Mouse (Mus musculus): ENCODE data around the gene Extl1. TPM values are rescaled to one million over a fixed set of nuclear protein-coding genes. Genes with fewer than 3 reads are reported as not detected.
A peak's percentile ranks its signal among the peaks of the same experiment; 100 is the strongest.

The Extl1 gene
- polyA plus RNA-seq, 1 experiment from 2014 or later, result 2.1 TPM

DNA sequence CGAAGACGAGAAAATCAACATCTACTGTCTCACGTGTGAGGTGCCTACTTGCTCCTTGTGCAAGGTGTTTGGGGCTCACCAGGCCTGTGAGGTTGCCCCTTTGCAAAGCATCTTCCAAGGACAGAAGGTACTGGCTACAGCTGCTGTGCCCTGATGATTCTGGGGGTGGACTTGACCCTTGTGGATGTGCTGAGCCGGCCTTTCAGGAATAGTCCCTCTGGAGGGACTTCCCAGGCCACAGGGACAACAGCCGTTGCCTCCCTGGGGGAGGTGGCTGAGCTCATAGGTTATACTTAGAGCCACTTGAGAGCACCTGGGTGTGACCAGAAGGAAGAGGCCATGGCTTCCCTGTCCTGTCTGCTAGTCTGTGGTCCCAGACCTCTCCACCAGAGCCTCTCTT, 64.0 kb downstream of the Extl1 start:
- Histone ChIP-seq H3K9me3 (ENCODE audit: control insufficient read depth, low read length) (no peaks in the 10 kb centered on the region), H3K4me2 (replicated peaks; ENCODE audit: low read depth) (no peak overlapping the region), H3K36me3 (ENCODE audit: control insufficient read depth, insufficient read depth, low read length) (no peaks in the 10 kb centered on the region), H3K27me3 (ENCODE audit: control insufficient read depth, insufficient read depth, low read length) (no peaks in the 10 kb centered on the region), H3K4me1 (replicated peaks; ENCODE audit: control insufficient read depth, insufficient read depth) (no peaks in the 10 kb centered on the region), H3K9ac (ENCODE audit: low read length) (no peak overlapping the region), H3K27ac (replicated peaks) (no peak overlapping the region), H3K4me3 (ENCODE audit: low read depth, low read length) (no peak overlapping the region)
- no peak for ATAC-seq (ENCODE audit: low FRiP score, low TSS enrichment)
- WGBS, result 71% methylated on average over 5 of the region's 5 CpGs
- DNase-seq (ENCODE audit: low spot score), result no peak
- TF ChIP-seq CTCF (IDR thresholded peaks at IDR 0.05; ENCODE audit: low read depth), result no peak
- TF ChIP-seq EP300 (optimal IDR thresholded peaks at IDR 0.05), result no peak

DNA sequence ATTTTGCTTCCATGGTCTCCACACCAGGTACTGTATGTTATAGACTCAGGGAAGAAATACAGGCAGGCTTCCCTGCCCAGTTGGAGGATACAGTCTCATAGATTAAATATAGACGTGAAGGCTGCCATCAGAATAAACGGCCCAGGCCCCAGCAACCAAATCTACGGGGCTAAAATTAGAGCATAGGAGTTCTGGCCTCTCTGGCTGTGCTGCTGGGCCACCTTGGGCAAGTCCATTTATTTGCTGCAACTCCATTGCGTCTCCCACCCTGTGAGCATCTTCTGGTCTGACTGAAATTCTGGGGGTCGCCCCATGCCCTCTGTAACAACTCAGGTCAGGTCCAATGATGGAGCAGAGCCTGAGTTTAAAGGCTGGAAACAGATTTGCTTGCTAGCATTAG, 64.6 kb downstream of the Extl1 start:
- H3K4me3 ChIP-seq (ENCODE audit: low read depth, low read length), result no peak overlapping the region
- ATAC-seq (ENCODE audit: low FRiP score, low TSS enrichment), result no peak
- no peak for TF ChIP-seq EP300 (optimal IDR thresholded peaks at IDR 0.05)
- TF ChIP-seq CTCF (IDR thresholded peaks at IDR 0.05; ENCODE audit: low read depth), result no peak
- H3K27me3 ChIP-seq (ENCODE audit: control insufficient read depth, insufficient read depth, low read length), result no peaks in the 10 kb centered on the region
- H3K9me3 ChIP-seq (ENCODE audit: control insufficient read depth, low read length), result no peaks in the 10 kb centered on the region
- H3K4me2 ChIP-seq (replicated peaks; ENCODE audit: low read depth), result no peak overlapping the region
- no peaks in the 10 kb centered on the region for H3K36me3 ChIP-seq (ENCODE audit: control insufficient read depth, insufficient read depth, low read length)
- 77% methylated on average over 5 of the region's 5 CpGs for WGBS
- H3K4me1 ChIP-seq (replicated peaks; ENCODE audit: control insufficient read depth, insufficient read depth), result no peaks in the 10 kb centered on the region
- no peak for DNase-seq (ENCODE audit: low spot score)
- no peak overlapping the region for H3K27ac ChIP-seq (replicated peaks)
- H3K9ac ChIP-seq (ENCODE audit: low read length), result no peak overlapping the region

DNA sequence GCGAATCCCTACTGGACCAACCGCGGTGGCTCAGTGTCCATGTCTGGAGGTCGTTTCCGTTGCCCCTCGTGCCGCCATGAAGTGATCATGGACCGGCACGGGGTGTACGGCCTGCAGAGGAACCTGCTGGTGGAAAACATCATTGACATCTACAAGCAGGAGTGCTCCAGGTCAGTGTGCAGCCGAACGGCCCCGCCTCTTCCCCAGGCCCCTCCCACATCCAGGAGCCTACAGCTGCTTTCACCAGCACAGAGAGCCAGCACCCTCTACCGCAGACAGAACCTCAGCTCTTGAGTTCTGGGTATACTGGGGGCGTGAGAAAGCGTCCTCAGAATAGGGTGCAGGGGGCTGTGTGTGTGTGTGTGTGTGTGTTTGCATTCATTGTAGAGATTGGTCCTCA, 67.3 kb downstream of the Extl1 start:
- 39% methylated on average over 16 of the region's 16 CpGs for WGBS
- Histone ChIP-seq H3K36me3 (ENCODE audit: control insufficient read depth, insufficient read depth, low read length) (no peaks in the 10 kb centered on the region), H3K9me3 (ENCODE audit: control insufficient read depth, low read length) (no peaks in the 10 kb centered on the region), H3K27me3 (ENCODE audit: control insufficient read depth, insufficient read depth, low read length) (no peaks in the 10 kb centered on the region), H3K4me1 (replicated peaks; ENCODE audit: control insufficient read depth, insufficient read depth) (no peaks in the 10 kb centered on the region), H3K4me3 (ENCODE audit: low read depth, low read length) (no peak overlapping the region), H3K27ac (replicated peaks) (no peak overlapping the region), H3K4me2 (replicated peaks; ENCODE audit: low read depth) (no peak overlapping the region), H3K9ac (ENCODE audit: low read length) (no peak overlapping the region)
- peak; percentile 65 for DNase-seq (ENCODE audit: low spot score)
- TF ChIP-seq CTCF (IDR thresholded peaks at IDR 0.05; ENCODE audit: low read depth) (no peak), EP300 (optimal IDR thresholded peaks at IDR 0.05) (no peak)
- peak; percentile 57; the same call in 1 of the 2 replicates for ATAC-seq (ENCODE audit: low FRiP score, low TSS enrichment)

DNA sequence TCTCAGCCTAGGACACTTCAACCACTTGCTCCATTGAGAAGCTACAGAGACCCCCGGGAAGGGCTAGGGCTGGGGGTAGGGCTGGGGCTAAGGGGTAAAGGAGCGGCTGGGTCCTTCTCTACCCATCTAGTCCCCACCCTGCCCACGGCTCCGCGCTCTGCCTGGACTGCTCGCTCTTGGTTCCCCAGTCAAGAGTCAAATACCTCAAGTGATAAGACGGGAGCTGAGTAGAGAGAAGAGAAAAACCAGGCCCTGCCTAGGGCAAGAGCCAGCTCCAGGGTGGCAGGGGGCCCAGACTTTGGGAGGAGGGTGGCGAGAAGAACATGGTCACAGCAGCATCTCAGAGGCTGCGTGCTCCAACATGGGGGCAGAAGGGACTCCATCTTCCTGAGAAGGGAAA, 68.2 kb downstream of the Extl1 start:
- Histone ChIP-seq H3K4me1 (replicated peaks; ENCODE audit: control insufficient read depth, insufficient read depth) (no peaks in the 10 kb centered on the region), H3K9ac (ENCODE audit: low read length) (no peak overlapping the region), H3K4me2 (replicated peaks; ENCODE audit: low read depth) (no peak overlapping the region), H3K27ac (replicated peaks) (no peak overlapping the region), H3K27me3 (ENCODE audit: control insufficient read depth, insufficient read depth, low read length) (no peaks in the 10 kb centered on the region), H3K9me3 (ENCODE audit: control insufficient read depth, low read length) (no peaks in the 10 kb centered on the region), H3K4me3 (ENCODE audit: low read depth, low read length) (no peak overlapping the region), H3K36me3 (ENCODE audit: control insufficient read depth, insufficient read depth, low read length) (no peaks in the 10 kb centered on the region)
- DNase-seq (ENCODE audit: low spot score), result no peak
- ATAC-seq (ENCODE audit: low FRiP score, low TSS enrichment), result no peak; the same call in 1 of the 2 replicates
- 72% methylated on average over 9 of the region's 9 CpGs for WGBS
- no peak for TF ChIP-seq CTCF (IDR thresholded peaks at IDR 0.05; ENCODE audit: low read depth)

DNA sequence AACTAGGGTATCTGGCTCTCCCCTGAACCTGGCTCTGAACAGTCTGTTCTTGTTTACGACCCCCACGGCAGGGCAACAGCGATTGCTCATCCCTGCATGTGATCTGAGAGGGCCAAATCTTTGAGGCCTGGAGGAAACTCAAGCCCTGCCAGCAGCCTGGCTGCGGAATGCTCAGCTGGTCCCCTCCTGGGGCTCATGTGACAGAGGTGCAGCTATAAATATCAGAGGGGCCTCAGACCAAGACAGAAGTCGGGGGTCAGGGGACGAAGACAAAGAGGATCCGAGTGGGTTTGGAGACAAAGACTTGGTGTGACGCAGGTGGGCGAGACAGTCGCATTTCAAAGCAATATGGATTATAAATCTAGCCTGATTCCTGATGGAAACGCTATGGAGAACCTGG, 68.8 kb downstream of the Extl1 start, which contains the start of gene Trim63:
Trim63 (plus strand) TSS at position 245 of the 400 bp plus-strand sequence.
- TF ChIP-seq CTCF (IDR thresholded peaks at IDR 0.05; ENCODE audit: low read depth) (no peak), EP300 (optimal IDR thresholded peaks at IDR 0.05) (no peak)
- H3K4me2 ChIP-seq (replicated peaks; ENCODE audit: low read depth), result no peak within 1 kb of the TSS
- no peak within 1 kb of the TSS for H3K27ac ChIP-seq (replicated peaks)
- no peaks in the 10 kb centered on the region for H3K9me3 ChIP-seq (ENCODE audit: control insufficient read depth, low read length)
- H3K4me1 ChIP-seq (replicated peaks; ENCODE audit: control insufficient read depth, insufficient read depth), result no peaks in the 10 kb centered on the region
- no peaks in the 10 kb centered on the region for H3K36me3 ChIP-seq (ENCODE audit: control insufficient read depth, insufficient read depth, low read length)
- H3K9ac ChIP-seq (ENCODE audit: low read length), result no peak within 1 kb of the TSS
- WGBS, result 38% methylated on average over 11 of the region's 11 CpGs
- no peak for ATAC-seq (ENCODE audit: low FRiP score, low TSS enrichment)
- no peaks in the 10 kb centered on the region for H3K27me3 ChIP-seq (ENCODE audit: control insufficient read depth, insufficient read depth, low read length)
- no peak within 1 kb of the TSS for H3K4me3 ChIP-seq (ENCODE audit: low read depth, low read length)
- DNase-seq (ENCODE audit: low spot score), result no peak

DNA sequence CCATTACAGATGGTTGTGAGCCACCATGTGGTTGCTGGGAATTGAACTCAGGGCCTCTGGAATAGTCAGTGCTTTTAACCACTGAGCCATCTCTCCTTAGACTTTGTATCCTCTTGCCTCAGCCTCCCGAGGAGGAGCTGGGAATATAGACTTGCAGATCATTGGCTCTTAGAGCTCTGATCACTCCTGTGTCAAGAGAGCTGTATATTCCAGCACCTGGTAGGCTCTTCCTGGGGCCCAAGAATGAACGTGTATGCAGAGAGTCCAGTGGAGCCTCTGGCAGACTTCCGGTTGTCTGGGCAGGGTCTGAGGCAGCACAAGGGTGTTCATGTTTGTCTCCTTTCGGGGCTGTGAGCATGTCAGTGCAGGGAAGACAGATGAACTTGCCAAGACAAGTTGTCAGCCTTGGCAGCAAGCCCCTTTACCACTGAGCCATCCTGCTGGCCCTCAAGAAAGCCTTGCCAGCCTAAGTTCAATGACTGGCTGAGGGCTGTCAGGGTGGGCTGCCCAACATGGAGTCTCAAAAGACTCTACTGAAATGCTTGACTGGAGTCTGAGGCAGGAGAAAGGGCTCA, 69.5 kb downstream of the Extl1 start:
- Histone ChIP-seq H3K27me3 (ENCODE audit: control insufficient read depth, insufficient read depth, low read length) (no peaks in the 10 kb centered on the region), H3K4me1 (replicated peaks; ENCODE audit: control insufficient read depth, insufficient read depth) (no peaks in the 10 kb centered on the region), H3K27ac (replicated peaks) (no peak overlapping the region), H3K4me3 (ENCODE audit: low read depth, low read length) (no peak overlapping the region), H3K9me3 (ENCODE audit: control insufficient read depth, low read length) (no peaks in the 10 kb centered on the region), H3K4me2 (replicated peaks; ENCODE audit: low read depth) (no peak overlapping the region), H3K36me3 (ENCODE audit: control insufficient read depth, insufficient read depth, low read length) (no peaks in the 10 kb centered on the region), H3K9ac (ENCODE audit: low read length) (no peak overlapping the region)
- ATAC-seq (ENCODE audit: low FRiP score, low TSS enrichment), result no peak
- no peak for TF ChIP-seq EP300 (optimal IDR thresholded peaks at IDR 0.05)
- no peak for TF ChIP-seq CTCF (IDR thresholded peaks at IDR 0.05; ENCODE audit: low read depth)
- WGBS, result 70% methylated on average over 4 of the region's 4 CpGs
- no peak for DNase-seq (ENCODE audit: low spot score)
